Mouse (Mus musculus) spleen, adult 2 months (tissue): ENCODE results near the gene Zfp617.
"Not testable (repeated sequence)": the region's sequence is repeated elsewhere in the genome, so short reads cannot be mapped to it uniquely, and the experiment has no call there.

Source experiments
- CTCF ChIP-seq: fragments of 200-500 bp; IDR thresholded peaks from 2 replicates; pipeline ENCODE4 v1.5.1; 2011; ENCODE audit warnings: mild to moderate bottlenecking, inconsistent platforms; ENCODE audit not compliant: insufficient read depth, insufficient read length, insufficient replicate concordance; ENCODE audit errors: extremely low read depth
- POLR2A ChIP-seq: fragments of 200-500 bp; IDR thresholded peaks from 2 replicates; pipeline ENCODE4 v1.6.1; 2011; ENCODE audit warnings: low read depth, low read length, inconsistent platforms

GRCm38 (mm10) chr8:71862038-71862437 lies 46.4 kb upstream of the Zfp617 start:
- not testable (repeated sequence) for TF ChIP-seq POLR2A, CTCF
